Mouse (Mus musculus): ENCODE results near the gene Gprc5c. TPM values are rescaled to one million over a fixed set of nuclear protein-coding genes. Genes with fewer than 3 reads are reported as not detected.

Gene Gprc5c
- total RNA-seq, 2 experiments from 2014 or later: 7.4 to 10.7 TPM

- intact Hi-C loops (cut with DNase I): no loop called here
- no peak for DNase-seq
Observed at GRCm38 (mm10) chr11:114863918-114864420, 13.0 kb downstream of the Gprc5c start.

- intact Hi-C loops (cut with DNase I): no loop called here
- DNase-seq: no peak
Observed at GRCm38 (mm10) chr11:114865999-114866398, 15.0 kb downstream of the Gprc5c start.

GRCm38 (mm10) chr11:114866486-114867360, 15.8 kb downstream of the Gprc5c start:
- intact Hi-C loops (cut with DNase I): no loop called here
- peak; percentile 66 to 68 for DNase-seq

- intact Hi-C loops (cut with DNase I): no loop called here
Observed at GRCm38 (mm10) chr11:114867361-114868235, 16.6 kb downstream of the Gprc5c start.

GRCm38 (mm10) chr11:114868280-114868679, 17.3 kb downstream of the Gprc5c start:
- intact Hi-C loops (cut with DNase I): no loop called here
- DNase-seq: no peak

More at GRCm38 (mm10) chr11:114867361-114868235, 16.6 kb downstream of the Gprc5c start:
- DNase-seq: no peak

- intact Hi-C loops (cut with DNase I): no loop called here
- no peak for DNase-seq
Observed at GRCm38 (mm10) chr11:114869787-114870186, 18.8 kb downstream of the Gprc5c start.

GRCm38 (mm10) chr11:114871540-114871939, 20.6 kb downstream of the Gprc5c start:
- DNase-seq: no peak
- intact Hi-C loops (cut with DNase I): no loop called here

GRCm38 (mm10) chr11:114873022-114873817, 22.3 kb downstream of the Gprc5c start:
- no peak for DNase-seq
- intact Hi-C loops (cut with DNase I): no loop called here

- intact Hi-C loops (cut with DNase I): loop anchor here (1.0 kb wide), 1 partner anchor 61 kb away; no protein-coding TSS in a partner anchor
- no peak for DNase-seq
Observed at GRCm38 (mm10) chr11:114874226-114875145, 23.5 kb downstream of the Gprc5c start.

- DNase-seq: no peak
- intact Hi-C loops (cut with DNase I): no loop called here
Observed at GRCm38 (mm10) chr11:114875301-114875801, 24.4 kb downstream of the Gprc5c start.

GRCm38 (mm10) chr11:114876176-114876575, 25.2 kb downstream of the Gprc5c start:
- intact Hi-C loops (cut with DNase I): no loop called here
- no peak for DNase-seq

GRCm38 (mm10) chr11:114876621-114877020, 25.7 kb downstream of the Gprc5c start:
- intact Hi-C loops (cut with DNase I): loop anchor here (1.0 kb wide), 1 partner anchor 64 kb away; no protein-coding TSS in a partner anchor
- no peak for DNase-seq

GRCm38 (mm10) chr11:114877145-114877544, 26.2 kb downstream of the Gprc5c start:
- peak; percentile 53 to 63 for DNase-seq
- intact Hi-C loops (cut with DNase I): loop anchor here (1.0 kb wide), 1 partner anchor 65 kb away; no protein-coding TSS in a partner anchor

- intact Hi-C loops (cut with DNase I): loop anchor here (2.0 kb wide), 1 partner anchor 33 kb away; no protein-coding TSS in a partner anchor
- no peak for DNase-seq
Observed at GRCm38 (mm10) chr11:114879666-114880065, 28.7 kb downstream of the Gprc5c start.

GRCm38 (mm10) chr11:114880185-114880584, 29.2 kb downstream of the Gprc5c start:
- intact Hi-C loops (cut with DNase I): no loop called here
- DNase-seq: no peak

GRCm38 (mm10) chr11:114880589-114880988, 29.6 kb downstream of the Gprc5c start:
- intact Hi-C loops (cut with DNase I): no loop called here
- DNase-seq: peak in 1 of 2 experiments; percentile 65

- intact Hi-C loops (cut with DNase I): no loop called here
- no peak for DNase-seq
Observed at GRCm38 (mm10) chr11:114883251-114883789, 32.4 kb downstream of the Gprc5c start.

GRCm38 (mm10) chr11:114884380-114885100, 33.6 kb downstream of the Gprc5c start:
- DNase-seq: no peak
- intact Hi-C loops (cut with DNase I): no loop called here

Measured in heart, postnatal 14 days (tissue).